Mouse (Mus musculus) C2C12 (cell line): ENCODE results near the gene Nfia. TPM values are rescaled to one million over a fixed set of nuclear protein-coding genes. Genes with fewer than 3 reads are reported as not detected.

Experiments
- H3K27me3 ChIP-seq: one replicate; pipeline ENCODE4 v1.6.1; 2011; ENCODE audit not compliant: control insufficient read depth, insufficient read depth, insufficient read length
- H3K36me3 ChIP-seq: one replicate; pipeline ENCODE4 v1.6.1; 2011; ENCODE audit not compliant: control insufficient read depth, insufficient read depth
- H3K4me3 ChIP-seq: one replicate; pipeline ENCODE4 v1.5.1; 2011; ENCODE audit warnings: mild to moderate bottlenecking, control low read depth; ENCODE audit not compliant: poor library complexity, insufficient read depth, severe bottlenecking
- H3K79me2 ChIP-seq: one replicate; pipeline ENCODE4 v1.6.1; 2011; ENCODE audit not compliant: control insufficient read depth, insufficient read depth
- H3K79me3 ChIP-seq: one replicate; pipeline ENCODE4 v1.6.1; 2011; ENCODE audit warnings: low read depth, control low read depth
- H3ac ChIP-seq: one replicate; pipeline ENCODE3; 2011; ENCODE audit warnings: low read depth; ENCODE audit not compliant: control insufficient read depth, insufficient read length
- CEBPB ChIP-seq: IDR thresholded peaks from one replicate; pipeline ENCODE4 v1.6.1; 2011; ENCODE audit warnings: low read depth, mild to moderate bottlenecking, control low read depth, moderate library complexity
- CTCF ChIP-seq: IDR thresholded peaks from one replicate; pipeline ENCODE4 v1.5.1; 2011; ENCODE audit not compliant: control insufficient read depth, insufficient read depth, insufficient read length
- FOSL1 ChIP-seq: IDR thresholded peaks from one replicate; pipeline ENCODE4 v1.8.0; 2011; ENCODE audit warnings: mild to moderate bottlenecking, low read length; ENCODE audit not compliant: poor library complexity, insufficient read depth, severe bottlenecking
- MAX ChIP-seq: IDR thresholded peaks from one replicate; pipeline ENCODE4 v1.6.1; 2011; ENCODE audit warnings: mild to moderate bottlenecking, control low read depth
- MYOD1 ChIP-seq: IDR thresholded peaks from one replicate; pipeline ENCODE4 v1.6.1; 2011; ENCODE audit warnings: low read depth; ENCODE audit not compliant: control insufficient read depth, insufficient read length
- MYOG ChIP-seq: IDR thresholded peaks from one replicate; pipeline ENCODE4 v1.6.1; 2011; ENCODE audit not compliant: control insufficient read depth, insufficient read length; ENCODE audit errors: extremely low read depth
- USF1 ChIP-seq: IDR thresholded peaks from one replicate; pipeline ENCODE4 v1.6.1; 2011; ENCODE audit warnings: low read depth, mild to moderate bottlenecking, control low read depth, moderate library complexity
- polyA plus RNA-seq: library from polyadenylated mRNA; unstranded; fragments of >200 nt; fragmentation: generic; extraction: Trizol; gene quantifications from one replicate; pipeline ENCODE4 v1.2.1, GENCODE M21; 2012; ENCODE audit warnings: missing spikeins

Nfia gene
- polyA plus RNA-seq, 1 experiment: 0.33 TPM

DNA sequence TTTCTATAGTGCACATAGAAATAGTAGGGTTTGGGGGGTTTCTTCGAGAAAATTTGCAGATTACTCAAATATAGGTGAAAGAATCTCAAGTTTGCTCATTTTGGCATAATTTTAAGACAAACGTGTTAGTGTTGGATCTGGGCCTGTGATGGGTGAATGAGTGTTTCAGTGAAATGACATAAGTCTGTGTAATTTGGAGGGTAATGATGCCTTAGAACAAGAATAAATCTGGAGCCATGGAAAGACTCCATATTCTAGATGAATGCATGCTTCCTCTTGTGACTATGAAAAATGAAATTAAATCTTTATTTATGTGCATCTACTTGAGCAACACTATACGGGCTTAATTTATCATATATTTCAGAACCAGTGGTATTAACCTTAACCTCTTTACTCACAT lies 44.2 kb downstream of the Nfia start:
- TF ChIP-seq CEBPB (no peak), MYOD1 (no peak)
- Histone ChIP-seq H3K4me3 (no peak overlapping the region), H3K79me3 (no peaks in the 10 kb centered on the region), H3K36me3 (no peaks in the 10 kb centered on the region), H3K79me2 (no peaks in the 10 kb centered on the region), H3ac (no peak overlapping the region), H3K27me3 (no peaks in the 10 kb centered on the region)

DNA sequence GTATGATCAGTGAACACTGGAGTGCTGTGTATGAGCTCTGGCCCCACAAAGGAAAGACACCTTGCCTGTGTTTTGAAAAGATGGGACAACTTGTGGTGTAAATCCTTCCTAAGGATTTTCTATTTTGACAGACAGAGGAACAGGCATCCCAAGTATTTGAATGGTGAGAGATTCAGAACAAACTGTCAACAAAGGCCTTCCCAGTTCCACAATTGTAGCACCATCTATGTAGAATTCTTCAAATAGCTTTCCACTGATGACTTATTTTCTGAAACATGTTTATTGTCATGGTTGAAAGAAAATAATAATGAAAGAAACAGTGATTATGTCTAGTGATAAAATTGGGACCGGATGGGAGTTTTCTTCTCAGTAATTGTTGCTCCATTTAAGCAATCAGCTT lies 45.2 kb downstream of the Nfia start:
- Histone ChIP-seq H3K36me3 (no peaks in the 10 kb centered on the region), H3K27me3 (no peaks in the 10 kb centered on the region), H3ac (no peak overlapping the region), H3K79me3 (no peaks in the 10 kb centered on the region), H3K79me2 (no peaks in the 10 kb centered on the region), H3K4me3 (no peak overlapping the region)
- no peak for TF ChIP-seq USF1
- no peak for TF ChIP-seq CTCF
- no peak for TF ChIP-seq MYOG
- TF ChIP-seq CEBPB: no peak
- no peak for TF ChIP-seq MYOD1
- no peak for TF ChIP-seq FOSL1

DNA sequence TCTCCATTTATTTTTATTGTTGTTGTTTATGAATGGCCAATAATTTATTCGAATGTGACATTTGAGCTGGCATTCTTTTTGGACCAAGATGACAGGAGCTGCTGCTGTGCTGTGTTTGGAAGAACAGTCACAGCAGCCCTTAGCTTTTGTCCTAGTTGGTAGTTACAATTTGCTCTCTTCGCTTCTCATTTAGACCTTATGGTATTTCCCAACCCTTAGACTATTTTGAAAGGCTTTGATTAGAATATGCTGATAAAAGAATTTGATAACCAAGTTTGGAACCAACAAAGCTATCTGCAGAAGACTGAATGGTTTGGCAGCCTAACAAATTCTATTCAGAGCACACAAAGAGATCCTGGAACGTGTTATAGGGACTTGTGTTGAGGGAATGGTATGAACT lies 46.0 kb downstream of the Nfia start:
- Histone ChIP-seq H3K79me2 (no peaks in the 10 kb centered on the region), H3K79me3 (no peaks in the 10 kb centered on the region), H3K36me3 (no peaks in the 10 kb centered on the region), H3K4me3 (no peak overlapping the region), H3ac (no peak overlapping the region), H3K27me3 (no peaks in the 10 kb centered on the region)
- TF ChIP-seq CEBPB (no peak), MAX (no peak), USF1 (no peak), MYOG (no peak), CTCF (no peak), FOSL1 (no peak), MYOD1 (no peak)

DNA sequence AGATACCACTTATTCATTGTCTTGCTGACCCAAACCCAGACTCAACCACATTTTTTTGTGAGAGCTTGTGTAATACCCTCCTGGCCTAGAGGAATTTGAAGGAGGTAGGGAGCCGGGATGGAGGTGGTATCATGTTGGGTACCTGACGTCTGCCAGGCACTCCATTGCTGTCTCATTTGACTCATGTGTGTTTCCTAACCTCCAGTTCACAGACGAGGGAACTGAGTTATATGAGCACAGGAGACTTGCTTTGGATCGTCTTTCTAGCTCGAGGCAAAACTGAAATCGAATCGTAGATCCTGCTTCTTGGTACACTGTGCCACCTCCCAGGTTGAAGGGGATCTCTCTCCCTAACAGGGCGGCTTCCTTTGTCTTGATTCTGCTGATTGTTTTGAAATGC lies 46.6 kb downstream of the Nfia start:
- H3K79me3 ChIP-seq: no peaks in the 10 kb centered on the region
- H3ac ChIP-seq: no peak overlapping the region
- no peaks in the 10 kb centered on the region for H3K27me3 ChIP-seq
- TF ChIP-seq CEBPB (no peak), MYOD1 (no peak), FOSL1 (no peak), MAX (no peak), CTCF (no peak)
- no peaks in the 10 kb centered on the region for H3K36me3 ChIP-seq
- H3K79me2 ChIP-seq: no peaks in the 10 kb centered on the region
- H3K4me3 ChIP-seq: no peak overlapping the region

DNA sequence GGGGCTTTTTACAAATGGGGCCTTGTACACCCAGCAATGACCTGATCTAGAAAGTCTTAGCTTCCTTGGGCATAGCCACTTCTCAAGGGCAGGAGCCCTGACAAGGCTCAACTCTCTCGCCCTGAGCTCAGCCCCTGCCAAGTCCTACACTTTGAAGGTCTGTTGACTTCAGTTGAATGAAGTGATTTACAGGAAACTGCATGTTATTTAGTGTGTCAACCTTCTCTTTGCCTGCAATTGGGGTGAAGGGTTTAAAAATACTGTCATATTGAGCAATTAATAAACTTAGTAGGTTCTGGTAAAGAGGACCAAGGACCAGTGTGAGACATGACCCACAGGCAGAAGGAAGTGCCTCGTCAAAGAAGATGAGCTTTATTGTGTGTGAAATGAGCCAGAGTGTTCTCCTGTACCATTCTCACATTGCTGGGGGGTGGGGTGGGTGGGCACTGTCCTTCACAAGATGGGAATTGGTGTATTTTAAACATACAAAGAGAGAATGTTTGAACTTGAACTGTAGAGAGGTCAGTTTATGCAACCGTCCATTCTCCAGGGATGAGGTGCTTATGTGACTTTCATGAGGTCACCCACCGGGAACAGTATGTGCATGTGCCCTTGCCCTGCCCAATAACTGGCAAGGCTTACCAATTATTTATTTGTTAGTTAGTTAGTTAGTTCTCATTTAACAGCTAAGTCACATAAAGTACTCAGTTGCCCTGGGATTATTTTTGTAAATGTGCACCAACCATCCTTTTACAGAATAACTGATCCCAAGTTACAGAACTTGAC lies 48.1 kb downstream of the Nfia start:
- H3ac ChIP-seq: no peak overlapping the region
- TF ChIP-seq MYOG: no peak
- no peaks in the 10 kb centered on the region for H3K27me3 ChIP-seq
- no peak overlapping the region for H3K4me3 ChIP-seq
- no peaks in the 10 kb centered on the region for H3K36me3 ChIP-seq
- H3K79me2 ChIP-seq: no peaks in the 10 kb centered on the region
- H3K79me3 ChIP-seq: no peaks in the 10 kb centered on the region

DNA sequence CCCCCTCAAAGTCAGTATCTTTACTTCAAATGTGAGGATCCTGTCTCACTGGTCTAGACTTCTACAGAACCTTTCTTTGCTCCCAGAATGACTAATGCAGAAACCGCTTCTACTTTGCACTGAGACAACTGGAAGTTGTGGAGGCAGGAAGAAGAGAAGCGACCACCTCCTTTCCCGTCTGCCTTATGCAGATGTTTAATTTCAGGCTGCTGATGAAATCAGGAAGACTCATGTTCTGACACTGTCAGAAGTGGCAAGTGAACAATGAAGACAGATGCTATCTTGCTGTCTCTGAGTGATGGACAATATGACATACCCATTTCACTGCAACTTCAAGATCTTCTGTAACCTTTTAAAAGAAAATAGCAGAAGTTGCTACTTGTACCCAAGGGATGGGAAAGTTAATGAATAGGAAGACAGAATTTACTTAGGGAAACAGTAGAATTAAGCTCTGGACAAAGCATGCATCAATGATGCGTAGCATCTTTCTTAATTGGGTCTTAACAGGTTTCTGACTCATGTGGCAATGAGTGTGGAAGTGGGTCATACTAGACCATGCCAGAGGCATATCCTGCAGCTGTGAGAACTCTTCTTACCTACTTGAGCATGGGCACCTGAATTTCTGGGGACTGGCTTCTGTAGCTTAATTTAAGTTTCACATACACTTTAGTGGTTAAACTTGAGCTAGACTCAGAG lies 49.2 kb downstream of the Nfia start:
- H3K79me2 ChIP-seq: no peaks in the 10 kb centered on the region
- no peak overlapping the region for H3ac ChIP-seq
- no peaks in the 10 kb centered on the region for H3K27me3 ChIP-seq
- H3K79me3 ChIP-seq: no peaks in the 10 kb centered on the region
- H3K4me3 ChIP-seq: no peak overlapping the region
- no peaks in the 10 kb centered on the region for H3K36me3 ChIP-seq
- TF ChIP-seq CEBPB: no peak
- TF ChIP-seq MYOG: no peak
- TF ChIP-seq CTCF: no peak
- TF ChIP-seq MAX: no peak
- no peak for TF ChIP-seq FOSL1
- no peak for TF ChIP-seq MYOD1
- TF ChIP-seq USF1: no peak
